Mouse (Mus musculus): ENCODE data around the gene Mllt1.
"Not testable (repeated sequence)": the region's sequence is repeated elsewhere in the genome, so short reads cannot be mapped to it uniquely, and the experiment has no call there.

Mllt1 gene

DNA sequence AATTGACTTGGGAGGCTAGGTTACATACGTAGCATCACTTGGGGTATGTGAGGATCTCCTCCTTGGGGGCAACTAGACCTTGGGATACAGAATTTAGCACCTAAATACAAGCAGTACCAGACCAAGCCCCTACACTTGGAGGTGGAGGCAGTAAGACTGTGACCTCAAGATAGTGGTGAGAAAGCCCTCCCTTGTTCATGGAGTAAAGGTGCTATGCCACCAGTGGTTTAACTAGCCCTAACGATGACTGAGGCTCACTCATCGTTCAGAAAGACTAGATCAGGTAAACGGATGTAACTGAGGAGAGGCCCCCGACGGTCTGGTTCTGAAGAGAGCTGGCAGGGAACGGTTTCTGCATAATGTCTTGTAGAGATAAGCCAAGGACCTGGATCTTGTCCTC, 1.5 kb upstream of the Mllt1 start:
- no peak for DNase-seq (ENCODE audit: low read depth, low spot score)

DNA sequence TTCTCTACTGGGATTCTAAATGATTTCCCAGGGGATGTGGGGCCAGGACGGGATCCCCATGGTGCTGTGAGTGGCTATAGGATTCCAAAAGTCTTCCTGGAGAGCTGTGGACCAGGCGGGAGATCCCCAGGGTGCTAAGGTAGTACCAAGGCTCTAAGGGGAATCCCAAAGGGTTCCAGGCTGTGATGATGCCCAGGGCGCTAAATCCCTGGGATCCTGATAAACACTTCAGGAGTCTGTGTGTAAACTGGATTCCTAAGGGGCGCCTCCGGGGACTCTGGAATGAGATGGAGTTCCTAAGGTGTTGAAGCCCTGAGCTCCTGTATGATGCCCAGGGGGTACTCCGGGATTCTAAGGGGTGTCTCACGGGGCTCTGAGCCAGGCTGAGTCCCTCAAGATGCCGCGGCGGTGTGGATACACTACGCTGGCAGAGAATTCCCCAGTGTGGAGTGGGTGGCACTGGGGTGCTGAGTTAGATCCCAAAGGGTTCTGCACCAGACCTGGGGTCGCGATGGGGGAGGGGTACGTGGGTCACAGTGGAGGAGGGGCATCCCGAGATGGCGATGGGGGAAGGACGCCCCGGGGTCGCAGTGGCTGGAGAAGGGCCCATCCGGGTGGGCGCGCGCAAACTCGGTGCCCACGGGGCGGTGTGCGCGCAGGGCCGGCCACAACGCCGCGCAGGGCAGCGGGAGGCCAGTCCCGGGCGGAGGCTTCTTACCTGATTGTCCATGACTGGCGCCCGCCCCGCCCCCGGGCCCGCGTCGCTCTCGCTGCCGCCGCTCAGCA, 477 bp downstream of the Mllt1 start:
- DNase-seq (ENCODE audit: low read depth, low spot score) = no peak

DNA sequence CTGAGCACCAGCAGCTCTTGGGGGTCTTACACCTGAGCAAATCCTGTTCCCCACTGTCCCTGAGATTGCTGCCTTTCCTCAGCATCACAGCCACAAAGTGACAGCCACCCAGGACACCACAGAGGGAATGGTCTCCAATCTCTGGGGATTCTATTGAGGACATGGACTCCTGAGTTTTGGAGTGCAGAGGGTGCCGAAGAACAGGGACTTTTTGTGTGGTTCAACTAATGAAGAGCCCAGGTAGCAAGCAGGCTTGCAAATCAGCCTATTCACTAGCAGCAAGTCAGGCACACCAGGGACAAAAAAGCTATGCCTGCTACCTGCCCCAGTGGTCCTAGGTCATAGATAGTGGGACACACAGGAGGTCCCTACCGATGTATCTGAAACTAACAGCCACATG, 1.8 kb downstream of the Mllt1 start:
- no peak for DNase-seq (ENCODE audit: low read depth, low spot score)

DNA sequence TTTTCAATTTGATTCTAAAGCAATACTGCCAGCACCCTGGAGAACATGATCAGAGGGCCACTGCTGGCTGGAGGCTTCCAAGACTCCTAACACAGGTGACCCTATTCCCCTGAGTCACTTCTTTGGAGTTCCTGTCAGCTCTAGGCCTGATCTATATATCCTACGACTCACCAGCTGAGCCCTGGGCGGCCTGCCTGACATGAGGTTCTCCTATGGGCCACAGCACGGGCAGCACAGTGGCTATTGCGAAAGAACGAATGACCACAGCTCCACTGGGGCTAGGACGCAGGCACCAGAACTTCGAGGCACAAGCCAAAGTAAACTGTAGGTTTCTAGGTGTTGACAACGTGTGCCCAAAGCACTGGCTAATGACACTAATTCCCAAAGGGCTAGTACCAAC, 5.2 kb downstream of the Mllt1 start:
- no peak for DNase-seq (ENCODE audit: low read depth, low spot score)

DNA sequence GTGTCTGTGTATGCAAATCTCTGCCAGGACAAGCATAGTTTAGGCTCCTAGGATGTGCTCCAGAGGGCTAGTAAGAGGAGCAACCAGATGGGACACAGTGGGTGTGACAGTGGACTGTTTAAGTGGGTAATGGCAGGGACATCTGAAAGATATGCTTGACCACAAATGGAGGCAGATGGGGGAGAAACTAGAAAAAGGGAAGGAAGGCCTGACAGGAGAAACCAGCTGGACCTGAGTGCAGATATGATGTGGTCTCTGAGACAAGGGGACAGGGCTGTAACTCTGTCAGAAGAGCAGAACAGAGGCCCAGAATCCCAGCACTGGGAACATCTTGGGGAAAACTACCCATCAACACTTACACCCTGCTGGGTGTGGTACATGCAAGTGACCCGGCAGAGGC, 5.7 kb downstream of the Mllt1 start:
- DNase-seq (ENCODE audit: low read depth, low spot score) = no peak

DNA sequence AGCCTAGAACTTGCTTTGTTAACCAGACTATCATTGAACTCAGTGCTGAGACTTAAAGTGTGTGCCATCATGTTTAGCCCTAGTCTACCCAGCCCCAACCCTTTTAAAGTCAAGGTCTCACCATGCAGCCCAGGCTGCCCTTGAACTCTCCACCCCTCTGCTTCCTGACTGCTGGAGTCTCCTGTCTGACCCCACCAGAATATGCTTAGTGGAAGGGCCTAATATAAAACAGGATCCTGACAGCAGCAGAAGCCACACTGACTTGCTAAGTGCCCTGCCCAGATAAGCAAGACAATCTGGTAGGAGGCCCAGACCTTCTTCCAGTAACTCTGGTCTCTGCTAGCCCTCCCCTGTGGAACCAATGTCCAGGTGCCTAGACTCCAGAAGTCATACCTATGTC, 6.1 kb downstream of the Mllt1 start:
- DNase-seq (ENCODE audit: low read depth, low spot score) = peak; percentile 23

DNA sequence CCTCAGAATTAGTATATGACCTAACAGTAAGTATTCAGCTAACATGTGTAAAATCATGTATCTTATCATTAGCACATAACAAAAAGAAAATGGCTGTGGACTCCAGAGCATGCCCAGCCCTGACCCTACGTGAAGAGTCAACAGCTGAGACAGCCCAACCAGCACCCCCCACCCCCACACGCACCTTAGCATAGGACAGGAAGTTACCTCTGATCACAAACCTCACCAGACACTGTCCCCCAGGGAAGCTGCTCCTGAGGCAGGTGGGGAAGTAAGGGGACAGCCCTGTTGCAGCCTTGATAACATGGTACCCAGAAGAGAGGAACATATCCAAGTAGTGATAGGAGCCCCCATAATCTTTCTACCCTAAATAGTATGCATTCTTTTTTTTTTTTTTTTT, 9.2 kb downstream of the Mllt1 start:
- DNase-seq (ENCODE audit: low read depth, low spot score) = no peak

DNA sequence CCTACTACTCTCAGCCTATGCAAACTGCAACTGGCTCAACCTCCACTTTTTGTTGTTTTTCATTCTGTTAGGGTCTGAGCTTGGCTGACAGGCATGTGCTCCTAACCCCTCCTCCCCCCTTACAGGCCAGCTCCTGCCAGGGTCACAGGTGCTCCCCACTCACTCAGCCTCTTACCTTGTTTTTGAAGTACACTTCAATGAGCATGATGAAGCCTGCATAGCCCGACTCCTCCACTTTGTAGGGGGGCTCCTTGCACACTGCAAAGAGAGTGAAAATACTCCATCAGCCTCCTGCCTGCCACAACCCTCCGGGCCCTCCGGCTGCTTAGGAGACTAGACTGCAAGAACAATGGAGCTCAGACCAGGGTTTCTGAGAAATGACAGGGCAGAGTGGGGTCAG, 15.5 kb downstream of the Mllt1 start:
- no peak for DNase-seq (ENCODE audit: low read depth, low spot score)

DNA sequence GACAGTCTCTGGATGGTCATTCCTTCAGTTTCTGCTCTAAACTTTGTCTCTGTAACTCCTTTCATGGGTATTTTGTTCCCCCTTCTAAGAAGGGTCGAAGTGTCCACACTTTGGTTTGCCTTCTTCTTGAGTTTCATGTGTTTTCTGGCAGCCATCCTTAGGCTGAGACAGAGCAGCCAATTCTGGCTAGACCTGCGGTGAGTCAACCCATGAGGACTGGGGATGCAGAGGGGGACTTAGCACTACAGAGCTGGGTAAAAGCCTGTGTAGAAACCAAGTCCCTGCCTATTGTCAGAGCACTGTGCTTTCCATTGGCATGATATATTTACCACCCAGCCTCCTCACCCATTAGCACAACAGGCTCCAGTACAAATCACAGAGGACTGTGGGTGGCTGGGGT, 18.0 kb downstream of the Mllt1 start:
- no peak for DNase-seq (ENCODE audit: low read depth, low spot score)

DNA sequence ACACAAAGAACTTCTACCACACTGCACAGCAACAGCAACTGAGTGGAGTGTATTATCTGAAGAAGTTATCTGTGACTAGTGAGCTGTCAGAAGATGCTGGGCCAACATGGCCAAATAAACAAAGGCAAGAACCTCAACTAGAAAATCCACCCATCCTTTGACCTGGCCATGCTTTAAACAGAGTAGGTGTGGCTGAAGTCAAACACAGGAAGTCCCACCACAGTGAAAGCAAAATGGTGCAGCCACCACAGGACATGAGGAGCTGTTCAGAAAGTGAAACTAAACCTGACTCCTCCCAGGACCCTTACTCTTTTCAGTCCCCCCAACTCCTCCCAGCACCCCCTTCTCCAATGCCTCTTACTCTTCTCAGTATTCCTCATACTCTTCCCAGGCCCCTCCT, 21.8 kb downstream of the Mllt1 start:
- DNase-seq (ENCODE audit: low read depth, low spot score) = no peak

DNA sequence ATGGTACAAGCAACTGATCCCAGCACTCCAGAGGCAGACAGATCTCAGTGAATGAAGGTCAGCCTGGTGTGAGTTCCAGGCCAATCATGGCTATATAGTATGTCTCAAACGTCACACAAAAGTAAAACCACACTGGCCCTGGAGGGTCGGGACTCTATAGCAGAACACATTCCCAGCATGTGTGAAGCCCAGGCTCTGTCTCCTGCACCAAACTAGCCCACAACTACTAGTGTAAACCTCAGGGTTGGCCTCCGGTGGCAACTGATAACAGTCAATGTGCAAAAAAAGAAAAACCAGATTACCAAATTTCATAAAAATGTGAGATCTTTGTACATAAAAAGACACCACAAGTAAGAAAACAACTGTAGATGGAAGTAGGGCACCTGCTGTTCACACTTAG, 22.2 kb downstream of the Mllt1 start:
- no peak for DNase-seq (ENCODE audit: low read depth, low spot score)

DNA sequence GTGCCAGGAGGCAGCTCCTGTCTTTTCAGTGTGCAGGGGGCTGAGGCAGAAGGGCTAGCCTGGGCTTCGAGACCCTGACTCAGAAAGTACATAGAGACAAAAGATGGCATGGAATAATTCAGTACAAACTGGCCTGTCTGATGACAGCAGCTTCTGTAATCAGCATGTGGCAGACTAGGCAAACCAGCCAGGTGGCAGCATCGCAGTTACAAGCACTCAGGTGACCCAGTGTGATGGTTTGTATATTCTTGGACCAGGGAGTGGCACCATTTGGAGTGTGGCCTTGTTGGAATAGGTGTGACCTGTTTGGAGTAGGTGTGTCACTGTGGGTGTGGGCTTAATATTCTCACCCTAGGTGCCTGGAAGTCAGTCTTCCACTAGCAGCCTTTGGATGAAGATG, 25.5 kb downstream of the Mllt1 start:
- DNase-seq (ENCODE audit: low read depth, low spot score) = not testable (repeated sequence)

DNA sequence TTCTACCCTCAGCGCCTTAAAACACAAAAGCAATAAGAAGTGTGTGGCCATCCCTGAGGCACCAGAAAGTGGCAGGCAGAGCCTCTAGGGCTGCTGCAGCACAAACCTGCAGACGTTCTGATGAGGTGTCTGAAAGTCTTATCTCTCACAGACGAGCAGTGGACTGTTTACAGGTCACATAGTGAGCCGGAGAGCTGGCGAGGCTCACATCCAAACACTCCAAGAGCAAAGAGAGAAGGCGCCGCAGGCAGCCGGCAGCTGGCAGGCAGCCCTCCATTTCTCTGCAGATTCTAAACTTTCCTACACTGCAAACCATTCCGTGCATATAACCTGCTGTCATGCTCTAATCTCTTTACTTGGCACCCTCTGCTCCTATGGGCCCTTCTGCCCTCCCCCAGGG, 27.3 kb downstream of the Mllt1 start:
- DNase-seq (ENCODE audit: low read depth, low spot score) = no peak

DNA sequence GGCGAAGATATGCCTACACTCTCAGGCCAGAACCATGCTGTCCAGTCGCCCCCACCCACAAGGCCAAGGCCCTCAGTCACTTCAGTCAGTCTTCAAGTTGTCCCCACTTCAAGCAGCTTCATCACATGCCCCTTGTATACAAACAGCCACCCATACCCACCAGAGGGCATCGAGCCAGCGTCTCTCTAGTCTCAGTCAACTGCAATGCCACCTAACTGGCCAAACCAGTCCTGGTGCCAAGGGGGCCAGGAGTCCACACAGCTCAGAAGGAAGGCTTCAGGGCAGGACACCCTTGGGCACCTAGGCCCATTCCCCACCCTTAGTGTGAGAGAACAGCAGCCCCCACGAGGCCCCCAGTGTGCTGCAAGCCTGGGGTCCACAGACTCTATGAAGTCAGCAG, 28.1 kb downstream of the Mllt1 start:
- no peak for DNase-seq (ENCODE audit: low read depth, low spot score)

DNA sequence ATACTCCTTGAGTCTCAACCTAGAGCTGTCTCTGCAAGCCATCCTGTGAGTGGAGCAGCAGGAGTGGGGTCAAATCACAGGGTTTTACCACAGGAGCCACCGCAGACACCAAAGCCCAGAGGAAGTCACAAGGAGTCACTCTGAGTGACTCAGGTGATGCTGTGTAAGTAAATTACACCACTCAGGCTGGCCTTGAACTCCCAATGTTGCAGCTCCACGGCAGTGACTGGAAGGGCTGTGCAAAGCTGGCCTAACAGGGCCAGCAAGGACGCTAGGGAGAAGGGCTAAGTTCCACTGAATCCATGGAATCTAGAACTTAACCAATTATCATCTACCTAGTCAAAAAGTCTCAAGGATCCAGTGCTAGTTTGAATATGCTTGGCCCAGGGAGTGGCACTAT, 29.0 kb downstream of the Mllt1 start:
- no peak for DNase-seq (ENCODE audit: low read depth, low spot score)

DNA sequence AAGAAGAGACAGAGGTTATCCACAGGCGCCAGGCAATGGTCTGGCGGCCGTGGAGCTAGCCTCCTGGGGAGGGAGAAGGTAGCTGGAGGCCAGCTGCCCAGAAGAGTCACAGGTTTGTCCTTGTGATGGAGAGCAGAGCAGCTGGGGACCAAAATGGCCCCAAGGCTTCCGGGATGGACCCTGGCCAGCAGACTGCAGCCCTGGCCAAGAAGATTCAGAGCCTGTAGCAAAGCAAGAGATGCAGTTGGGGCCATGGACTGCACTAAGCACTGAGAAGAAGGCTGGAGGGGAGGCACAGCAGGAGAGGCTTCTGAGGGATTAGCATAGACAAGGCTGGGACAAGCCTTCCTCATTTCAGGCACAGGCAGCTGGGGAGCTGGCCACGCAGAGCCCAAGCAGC, 32.5 kb downstream of the Mllt1 start:
- no peak for DNase-seq (ENCODE audit: low read depth, low spot score)

DNA sequence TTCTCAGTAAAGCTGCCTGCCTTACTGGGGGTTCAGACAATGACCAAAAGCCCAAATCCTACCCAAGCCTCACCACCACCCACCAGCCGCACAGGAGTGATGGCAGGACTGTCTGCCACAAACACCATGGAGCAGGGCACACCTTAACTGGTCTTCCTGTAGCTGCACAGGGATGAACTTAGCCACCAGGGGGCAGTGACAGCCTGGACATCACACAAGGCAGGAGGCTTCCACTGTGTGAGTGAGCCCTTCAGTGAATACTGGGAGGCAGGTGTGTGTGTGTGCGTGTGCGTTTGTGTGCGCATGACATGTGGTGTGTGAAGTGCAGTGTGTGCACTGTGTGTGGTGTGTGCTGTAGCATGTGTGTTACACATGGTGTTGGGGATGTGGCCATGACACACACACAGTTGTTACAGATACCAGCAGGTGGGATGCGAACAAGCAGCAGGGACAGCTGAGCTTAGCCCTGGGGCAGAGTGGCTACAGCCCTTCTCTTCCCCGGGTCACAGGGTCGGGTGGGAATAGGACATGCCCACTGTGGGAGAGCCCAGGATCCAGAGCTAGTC, 37.5 kb downstream of the Mllt1 start:
- peak; percentile 91 for DNase-seq (ENCODE audit: low read depth, low spot score)

DNA sequence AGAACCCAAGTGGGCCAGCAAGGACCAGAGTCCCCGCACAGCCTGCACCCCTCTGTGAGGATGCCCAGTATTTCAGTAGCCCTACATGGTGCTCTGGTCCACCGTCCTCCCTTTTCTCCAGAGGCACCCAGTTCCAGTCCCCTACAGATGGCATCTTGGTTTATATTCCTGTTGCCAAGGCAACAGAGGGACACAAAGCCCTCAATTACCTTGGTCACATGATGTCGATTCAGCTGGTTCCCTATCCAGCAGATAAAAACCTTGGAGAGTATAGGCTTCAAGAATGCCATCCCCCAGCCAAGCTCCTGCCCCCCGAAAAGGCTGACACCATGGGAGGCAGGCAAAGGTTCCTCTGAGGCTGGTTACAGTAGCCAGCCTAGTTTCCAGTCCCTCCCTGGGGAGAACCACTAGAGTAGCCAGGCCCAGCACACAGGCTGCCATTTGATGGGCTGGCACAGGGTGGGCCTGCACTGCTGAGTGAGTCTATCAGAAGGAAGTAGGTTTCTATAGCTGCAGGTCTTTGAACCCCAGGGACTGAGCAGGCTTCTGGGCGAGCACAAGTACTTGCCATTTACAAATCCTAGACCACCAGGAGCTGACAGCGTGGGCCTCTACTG, 38.6 kb downstream of the Mllt1 start:
- no peak for DNase-seq (ENCODE audit: low read depth, low spot score)

DNA sequence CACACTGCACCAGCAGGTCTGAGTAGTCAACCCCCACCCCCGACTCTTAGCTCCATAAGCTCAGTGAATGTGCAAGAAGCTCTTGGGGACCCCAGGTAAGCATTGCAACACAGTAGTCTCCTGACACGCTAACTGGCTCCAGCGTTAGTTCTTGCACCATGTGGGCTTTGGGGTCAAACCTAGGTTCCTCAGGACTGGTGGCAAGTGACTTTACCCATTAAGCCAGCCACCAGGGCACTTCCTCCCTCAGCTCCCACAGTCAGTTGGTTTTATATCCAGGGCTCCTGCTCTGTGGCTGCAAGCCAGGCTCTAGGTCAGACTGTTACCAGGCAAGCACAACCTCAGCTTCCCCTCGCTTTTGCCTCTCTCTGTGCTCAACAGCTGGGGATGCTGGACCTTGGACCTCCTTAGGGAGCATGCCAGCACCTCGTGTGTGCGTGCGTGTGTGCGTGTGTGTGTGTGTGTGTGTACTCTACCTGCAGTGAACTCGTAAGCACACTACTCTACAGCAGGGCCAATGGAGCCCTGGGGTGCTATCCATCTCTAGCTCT, 39.8 kb downstream of the Mllt1 start:
- DNase-seq (ENCODE audit: low read depth, low spot score) = no peak

DNA sequence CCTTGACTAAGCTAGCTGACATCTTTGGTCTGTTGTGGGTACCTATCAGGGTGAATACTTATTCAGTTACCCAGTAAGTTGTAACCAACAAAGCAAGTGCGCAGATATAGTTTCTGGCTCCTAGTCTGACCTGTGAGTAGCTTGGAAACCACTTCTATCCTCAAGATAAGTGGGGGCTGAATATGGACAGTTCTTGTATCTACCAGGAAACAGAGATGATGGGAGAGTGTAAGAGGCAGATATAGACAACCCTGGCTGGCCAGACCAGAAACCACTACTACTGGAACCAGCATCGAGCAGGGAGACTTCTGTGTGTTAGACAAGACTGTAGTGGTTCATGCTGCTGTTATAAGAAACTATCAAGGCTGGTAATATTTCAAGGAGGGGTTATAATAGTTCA, 45.2 kb downstream of the Mllt1 start:
- no peak for DNase-seq (ENCODE audit: low read depth, low spot score)

DNA sequence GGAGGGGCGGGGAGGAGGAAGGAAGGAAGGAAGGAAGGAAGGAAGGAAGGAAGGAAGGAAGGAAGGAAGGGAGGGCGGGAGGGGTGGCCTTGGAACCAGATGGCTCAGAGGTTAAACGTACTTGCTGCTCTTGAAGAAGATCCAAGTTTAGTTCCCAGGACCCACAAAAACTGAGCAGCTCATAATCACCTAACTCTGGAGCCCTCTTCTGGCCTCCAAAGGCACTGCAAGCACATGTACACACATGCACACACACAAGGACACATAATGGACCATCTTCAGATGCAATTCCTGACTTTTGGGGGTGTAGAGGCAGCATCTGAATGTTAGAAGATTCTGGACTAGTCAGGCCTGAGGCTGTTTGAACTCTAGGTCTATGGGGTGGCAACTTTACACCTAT, 47.2 kb downstream of the Mllt1 start:
- DNase-seq (ENCODE audit: low read depth, low spot score) = peak; percentile 84

DNA sequence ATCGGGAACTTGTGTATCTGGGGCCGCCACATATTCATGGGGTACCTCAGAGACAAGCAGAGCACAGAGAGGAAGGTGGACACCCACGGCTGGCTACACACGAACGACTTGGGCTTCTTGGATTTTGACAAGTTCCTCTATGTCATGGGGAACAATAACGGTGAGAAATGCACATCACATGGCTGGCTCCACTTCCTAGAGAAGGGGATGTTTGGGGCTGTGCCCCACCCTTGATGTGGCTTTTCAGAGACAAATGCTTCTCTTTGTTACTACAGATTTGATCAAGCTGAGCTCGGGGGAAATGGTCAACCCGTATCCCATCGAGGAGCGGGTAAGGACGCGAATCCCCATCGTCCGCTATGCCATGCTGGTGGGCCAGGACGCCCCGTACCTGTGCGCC, 50.4 kb downstream of the Mllt1 start:
- peak; percentile 76 for DNase-seq (ENCODE audit: low read depth, low spot score)

DNA sequence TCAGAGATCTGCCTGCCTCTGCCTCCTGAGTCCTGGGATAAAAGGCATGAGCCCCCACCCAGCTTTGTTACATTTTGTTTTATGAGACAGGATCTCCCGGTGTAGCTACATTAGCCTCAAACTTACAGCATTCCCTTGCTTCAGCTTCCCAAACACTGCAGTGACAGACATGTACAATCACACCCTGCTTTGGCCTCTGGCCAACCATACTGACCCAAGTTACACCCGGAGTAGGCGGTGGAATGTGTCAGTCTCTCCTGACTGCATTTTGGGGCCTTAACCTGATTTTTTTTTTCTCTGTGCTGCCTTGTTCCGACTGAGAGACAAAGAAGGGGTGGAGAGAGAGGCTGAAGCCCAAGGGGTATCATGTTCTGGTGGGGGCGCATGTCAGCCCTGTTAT, 50.9 kb downstream of the Mllt1 start:
- no peak for DNase-seq (ENCODE audit: low read depth, low spot score)
